Mouse (Mus musculus): Measurements from ENCODE around the gene Prr3.

- TF ChIP-seq CTCF (IDR thresholded peaks at IDR 0.05; ENCODE audit: low read depth) (no peak), EP300 (IDR thresholded peaks at IDR 0.05; ENCODE audit: low read depth) (no peak)
Measured at GRCm38 (mm10) chr17:36003331-36003730, 23.3 kb upstream of the Prr3 start.

Data from liver, embryonic 14.5 days (tissue).